Mouse (Mus musculus) lung, embryonic 16.5 days (tissue): ENCODE results near the gene Klc2. TPM values are rescaled to one million over a fixed set of nuclear protein-coding genes. Genes with fewer than 3 reads are reported as not detected.

Source experiments
- ATAC-seq: fragments of 200-750 bp; cut with Nextera tagmentation; 2 replicates; pipeline ENCODE4 v1.8.0; 2017; ENCODE audit warnings: low read depth, mild to moderate bottlenecking, moderate library complexity
- H3K27ac ChIP-seq: fragments of 300-500 bp; sonication (generic); 2 replicates; pipeline ENCODE4 v1.5.1; 2014; ENCODE audit warnings: mild to moderate bottlenecking, control low read depth, low read length
- H3K27me3 ChIP-seq: fragments of 300-500 bp; sonication (generic); 2 replicates; pipeline ENCODE4 v1.6.1; 2014; ENCODE audit warnings: low read depth, low read length, mixed read lengths; ENCODE audit not compliant: control insufficient read depth, insufficient read depth
- H3K36me3 ChIP-seq: fragments of 300-500 bp; sonication (generic); 2 replicates; pipeline ENCODE4 v1.6.1; 2014; ENCODE audit warnings: low read length; ENCODE audit not compliant: control insufficient read depth, insufficient read depth
- H3K4me1 ChIP-seq: fragments of 300-500 bp; sonication (generic); replicated peaks from 2 replicates; pipeline ENCODE4 v1.6.1; 2014; ENCODE audit warnings: low read length, mixed read lengths; ENCODE audit not compliant: control insufficient read depth, insufficient read depth
- H3K4me2 ChIP-seq: fragments of 300-500 bp; sonication (generic); 2 replicates; pipeline ENCODE4 v1.6.1; 2014; ENCODE audit warnings: low read depth, low read length, control low read depth
- H3K4me3 ChIP-seq: fragments of 300-500 bp; sonication (generic); 2 replicates; pipeline ENCODE4 v1.5.1; 2014; ENCODE audit warnings: mild to moderate bottlenecking, low read length, control low read depth
- H3K9ac ChIP-seq: fragments of 300-500 bp; sonication (generic); 2 replicates; pipeline ENCODE4 v1.6.1; 2014; ENCODE audit warnings: low read length, control low read depth
- H3K9me3 ChIP-seq: fragments of 300-500 bp; sonication (generic); 2 replicates; pipeline ENCODE4 v1.6.1; 2016; ENCODE audit warnings: low read length; ENCODE audit not compliant: control insufficient read depth
- WGBS: fragments of 180-500 bp; shearing (Covaris S2); extraction: QIAGEN DNeasy Blood & Tissue Kit; methylation state at CpG from one replicate; pipeline ENCODE4 v1.1.7; 2014; 5-methylcytosine and 5-hydroxymethylcytosine counted together
- polyA plus RNA-seq: library from polyadenylated mRNA; unstranded; fragments of >200 nt; fragmentation: Nextera tagmentation; extraction: Ambion mirVana; gene quantifications from 2 replicates; pipeline ENCODE4 v1.2.1, GENCODE M21; 2015

Gene Klc2
- polyA plus RNA-seq, 1 experiment from 2014 or later, result 14.6 TPM

- Histone ChIP-seq H3K27me3 (peaks cover 19% of the 10 kb centered on the region), H3K36me3 (no peaks in the 10 kb centered on the region), H3K4me1 (peaks cover 26% of the 10 kb centered on the region), H3K4me2 (peak overlapping the region; percentile 83), H3K9me3 (no peaks in the 10 kb centered on the region), H3K27ac (peak overlapping the region; percentile 20; the same call in 1 of the 2 replicates), H3K9ac (peak overlapping the region; percentile 48), H3K4me3 (peak overlapping the region; percentile 62)
- ATAC-seq, result no peak
- 62% methylated on average over 7 of the region's 7 CpGs for WGBS
Measured at GRCm38 (mm10) chr19:5069978-5070377, 48.4 kb downstream of the Klc2 start.

- Histone ChIP-seq H3K4me2 (peak overlapping the region; percentile 83), H3K27ac (peak overlapping the region; percentile 20; the same call in 1 of the 2 replicates), H3K36me3 (no peaks in the 10 kb centered on the region), H3K9ac (peak overlapping the region; percentile 48), H3K4me3 (peak overlapping the region; percentile 62), H3K9me3 (no peaks in the 10 kb centered on the region), H3K4me1 (peaks cover 28% of the 10 kb centered on the region), H3K27me3 (peaks cover 19% of the 10 kb centered on the region)
- ATAC-seq, result no peak
- 65% methylated on average over 5 of the region's 5 CpGs for WGBS
Measured at GRCm38 (mm10) chr19:5069486-5069885, 48.9 kb downstream of the Klc2 start.

- peaks cover 19% of the 10 kb centered on the region for H3K27me3 ChIP-seq
- H3K9ac ChIP-seq, result peak overlapping the region; percentile 76
- peaks cover 28% of the 10 kb centered on the region for H3K4me1 ChIP-seq
- peak overlapping the region; percentile 83 for H3K4me2 ChIP-seq
- no peaks in the 10 kb centered on the region for H3K36me3 ChIP-seq
- ATAC-seq, result no peak
- H3K4me3 ChIP-seq, result peak overlapping the region; percentile 62
- no peak overlapping the region; the same call in 1 of the 2 replicates for H3K27ac ChIP-seq
- H3K9me3 ChIP-seq, result no peaks in the 10 kb centered on the region
- WGBS, result 23% methylated on average over 21 of the region's 21 CpGs
Measured at GRCm38 (mm10) chr19:5068570-5069234, 49.7 kb downstream of the Klc2 start.

- Histone ChIP-seq H3K4me1 (peaks cover 28% of the 10 kb centered on the region), H3K4me2 (peak within 1 kb of the TSS; percentile 83), H3K4me3 (peak within 1 kb of the TSS; percentile 62), H3K9me3 (no peaks in the 10 kb centered on the region), H3K27me3 (peaks cover 19% of the 10 kb centered on the region), H3K27ac (peak within 1 kb of the TSS; percentile 71), H3K9ac (peak within 1 kb of the TSS; percentile 76), H3K36me3 (no peaks in the 10 kb centered on the region)
- 1% methylated on average over 55 of the region's 56 CpGs for WGBS
- ATAC-seq, result peak; percentile 82
Measured at GRCm38 (mm10) chr19:5067867-5068569, 50.3 kb downstream of the Klc2 start, which contains the start of gene Cd248. Gene Cd248 (plus strand): TSS chr19:5068078.

GRCm38 (mm10) chr19:5067040-5067799 lies 51.1 kb downstream of the Klc2 start:
- ATAC-seq, result peak; percentile 11
- Histone ChIP-seq H3K27ac (peak overlapping the region; percentile 71), H3K4me1 (peaks cover 28% of the 10 kb centered on the region), H3K9me3 (no peaks in the 10 kb centered on the region), H3K27me3 (peaks cover 19% of the 10 kb centered on the region), H3K36me3 (no peaks in the 10 kb centered on the region), H3K9ac (peak overlapping the region; percentile 37; the same call in 1 of the 2 replicates), H3K4me3 (peak overlapping the region; percentile 62), H3K4me2 (peak overlapping the region; percentile 83)
- 6% methylated on average over 15 of the region's 15 CpGs for WGBS

- no peaks in the 10 kb centered on the region for H3K36me3 ChIP-seq
- no peak for ATAC-seq
- no peaks in the 10 kb centered on the region for H3K9me3 ChIP-seq
- peaks cover 14% of the 10 kb centered on the region for H3K27me3 ChIP-seq
- no peak overlapping the region for H3K4me3 ChIP-seq
- WGBS, result 31% methylated on average over 7 of the region's 7 CpGs
- no peak overlapping the region for H3K4me2 ChIP-seq
- peaks cover 34% of the 10 kb centered on the region for H3K4me1 ChIP-seq
- no peak overlapping the region for H3K9ac ChIP-seq
- no peak overlapping the region for H3K27ac ChIP-seq
Measured at GRCm38 (mm10) chr19:5065104-5065503, 53.3 kb downstream of the Klc2 start.

GRCm38 (mm10) chr19:5062446-5062845 lies 55.9 kb downstream of the Klc2 start:
- H3K9me3 ChIP-seq, result no peaks in the 10 kb centered on the region
- no peak overlapping the region for H3K27ac ChIP-seq
- no peaks in the 10 kb centered on the region for H3K36me3 ChIP-seq
- WGBS, result 69% methylated on average over 6 of the region's 6 CpGs
- peaks cover 48% of the 10 kb centered on the region for H3K4me1 ChIP-seq
- H3K27me3 ChIP-seq, result no peaks in the 10 kb centered on the region
- H3K4me3 ChIP-seq, result no peak overlapping the region
- no peak overlapping the region for H3K4me2 ChIP-seq
- ATAC-seq, result no peak
- no peak overlapping the region for H3K9ac ChIP-seq

- no peaks in the 10 kb centered on the region for H3K27me3 ChIP-seq
- H3K4me1 ChIP-seq, result peaks cover 45% of the 10 kb centered on the region
- 67% methylated on average over 5 of the region's 5 CpGs for WGBS
Measured at GRCm38 (mm10) chr19:5062041-5062440, 56.3 kb downstream of the Klc2 start.

More at GRCm38 (mm10) chr19:5062041-5062440, 56.3 kb downstream of the Klc2 start:
- ATAC-seq, result no peak
- no peak overlapping the region for H3K27ac ChIP-seq
- no peaks in the 10 kb centered on the region for H3K36me3 ChIP-seq
- H3K4me2 ChIP-seq, result no peak overlapping the region
- no peak overlapping the region for H3K4me3 ChIP-seq
- H3K9me3 ChIP-seq, result no peaks in the 10 kb centered on the region
- no peak overlapping the region for H3K9ac ChIP-seq
